Mouse (Mus musculus) hindbrain, embryonic 11.5 days (tissue): ENCODE measurements around the gene Tmc7. TPM values are rescaled to one million over a fixed set of nuclear protein-coding genes. Genes with fewer than 3 reads are reported as not detected.

Experiments used
- ATAC-seq: fragments of 200-750 bp; cut with Nextera tagmentation; 2 replicates; pipeline ENCODE4 v1.8.0; 2017; ENCODE audit warnings: mild to moderate bottlenecking, moderate TSS enrichment, moderate library complexity; ENCODE audit not compliant: low FRiP score
- DNase-seq: peaks from one replicate; pipeline ENCODE4 v3.0.0-alpha.2; 2015; ENCODE audit warnings: low spot score
- H3K27ac ChIP-seq: fragments of 300-500 bp; sonication (generic); 2 replicates; pipeline ENCODE4 v1.5.1; 2014; ENCODE audit warnings: mild to moderate bottlenecking, low read depth, low read length
- H3K27me3 ChIP-seq: fragments of 300-500 bp; sonication (generic); 2 replicates; pipeline ENCODE4 v1.6.1; 2014; ENCODE audit warnings: mild to moderate bottlenecking, low read length, moderate library complexity, mixed read lengths; ENCODE audit not compliant: control insufficient read depth, insufficient read depth
- H3K36me3 ChIP-seq: fragments of 300-500 bp; sonication (generic); 2 replicates; pipeline ENCODE4 v1.6.1; 2014; ENCODE audit warnings: mild to moderate bottlenecking, low read length, moderate library complexity, mixed read lengths; ENCODE audit not compliant: control insufficient read depth, insufficient read depth
- H3K4me1 ChIP-seq: fragments of 300-500 bp; sonication (generic); replicated peaks from 2 replicates; pipeline ENCODE4 v1.6.1; 2014; ENCODE audit warnings: low read length, mixed read lengths; ENCODE audit not compliant: control insufficient read depth, insufficient read depth
- H3K4me2 ChIP-seq: fragments of 300-500 bp; sonication (generic); replicated peaks from 2 replicates; pipeline ENCODE4 v1.6.1; 2014; ENCODE audit warnings: mild to moderate bottlenecking, low read depth, low read length
- H3K4me3 ChIP-seq: fragments of 300-500 bp; sonication (generic); 2 replicates; pipeline ENCODE4 v1.5.1; 2014; ENCODE audit warnings: low read depth, low read length
- H3K9ac ChIP-seq: fragments of 300-500 bp; sonication (generic); 2 replicates; pipeline ENCODE4 v1.6.1; 2014; ENCODE audit warnings: low read depth, low read length
- H3K9me3 ChIP-seq: fragments of 300-500 bp; sonication (generic); 2 replicates; pipeline ENCODE4 v1.6.1; 2016; ENCODE audit warnings: low read length; ENCODE audit not compliant: control insufficient read depth
- WGBS: fragments of 180-500 bp; shearing (Covaris S2); extraction: QIAGEN DNeasy Blood & Tissue Kit; methylation state at CpG from one replicate; pipeline ENCODE4 v1.1.7; 2014; 5-methylcytosine and 5-hydroxymethylcytosine counted together
- polyA plus RNA-seq: library from polyadenylated mRNA; unstranded; fragments of >200 nt; fragmentation: Nextera tagmentation; extraction: Ambion mirVana; gene quantifications from 2 replicates; pipeline ENCODE4 v1.2.1, GENCODE M21; 2014

Gene Tmc7
- polyA plus RNA-seq, 1 experiment from 2014 or later, result 9.8 TPM

- Histone ChIP-seq H3K4me1 (no peaks in the 10 kb centered on the region), H3K27ac (no peak overlapping the region), H3K4me3 (no peak overlapping the region), H3K36me3 (no peaks in the 10 kb centered on the region; the same call in 1 of the 2 replicates), H3K9me3 (no peaks in the 10 kb centered on the region), H3K27me3 (no peaks in the 10 kb centered on the region), H3K4me2 (no peak overlapping the region), H3K9ac (no peak overlapping the region)
- whole genome bisulfite sequencing, result 75% methylated on average over 3 of the region's 3 CpGs
- DNase-seq (no peak), ATAC-seq (no peak)
Observed at GRCm38 (mm10) chr7:118534326-118534725, 50.2 kb downstream of the Tmc7 start.

DNA sequence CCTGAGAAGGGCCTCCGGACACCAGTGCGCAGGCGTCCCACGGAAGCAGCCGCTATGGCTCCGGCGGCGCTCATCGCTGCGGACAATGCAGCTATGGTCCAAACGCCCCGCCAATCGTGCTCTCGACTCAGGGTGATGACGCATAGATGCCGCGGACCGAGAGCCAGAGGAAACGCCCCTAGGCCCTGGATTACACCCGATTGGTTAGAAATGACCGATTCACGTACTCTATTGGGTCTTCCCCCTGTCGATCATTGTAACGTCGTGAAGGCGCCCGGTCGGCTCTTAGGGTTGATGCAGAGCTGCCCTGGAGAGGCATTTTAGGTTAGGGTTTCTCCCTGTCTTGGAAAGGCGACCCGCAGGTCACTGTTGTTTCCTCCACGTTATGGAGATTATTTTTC lies 51.4 kb downstream of the Tmc7 start, which contains the start of gene Coq7:
Gene Coq7, minus strand, starts transcription at position 179 of the 401 bp plus-strand sequence.
- peak within 1 kb of the TSS; percentile 64 for H3K4me3 ChIP-seq
- peak within 1 kb of the TSS; percentile 97 for H3K27ac ChIP-seq
- ATAC-seq (peak; percentile 100), DNase-seq (peak; percentile 99)
- H3K9ac ChIP-seq, result peak within 1 kb of the TSS; percentile 78
- no peaks in the 10 kb centered on the region; the same call in 1 of the 2 replicates for H3K36me3 ChIP-seq
- no peaks in the 10 kb centered on the region for H3K9me3 ChIP-seq
- peak within 1 kb of the TSS; percentile 58 for H3K4me2 ChIP-seq
- H3K27me3 ChIP-seq, result no peaks in the 10 kb centered on the region
- under 1% methylated on average over 31 of the region's 31 CpGs for WGBS
- no peaks in the 10 kb centered on the region for H3K4me1 ChIP-seq

DNA sequence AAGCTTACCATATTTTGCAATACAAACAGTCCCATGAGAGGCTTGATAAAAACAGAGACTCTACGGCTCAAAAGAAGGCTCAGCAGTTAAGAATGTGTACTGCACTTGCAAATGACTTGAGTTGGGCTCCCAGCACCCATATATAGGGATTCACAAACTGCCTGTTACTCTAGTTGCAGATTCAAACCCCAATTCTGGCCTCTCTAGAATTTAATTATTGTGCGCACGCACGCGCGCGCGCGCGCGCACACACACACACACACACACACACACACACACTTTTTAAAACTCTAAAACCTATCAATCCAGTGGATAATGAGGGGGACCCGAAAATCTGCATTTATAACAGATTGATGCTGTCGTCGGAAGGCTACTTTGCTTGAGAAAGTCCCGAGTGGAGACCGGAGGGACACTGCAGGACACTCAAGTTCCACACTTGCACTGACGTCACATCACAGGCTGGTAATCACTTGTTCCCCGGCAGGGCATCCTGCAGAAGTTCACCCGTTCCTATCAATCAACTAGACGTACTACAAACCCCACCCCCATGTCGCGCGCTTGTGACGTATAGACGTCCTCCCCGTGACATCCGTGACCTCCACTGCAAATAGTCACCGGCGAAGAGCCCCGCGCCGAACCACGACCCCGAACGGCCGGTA lies 51.9 kb downstream of the Tmc7 start:
- WGBS, result 1% methylated on average over 36 of the region's 36 CpGs

GRCm38 (mm10) chr7:118526967-118527366 lies 57.6 kb downstream of the Tmc7 start:
- H3K4me3 ChIP-seq, result no peak overlapping the region
- no peak overlapping the region for H3K27ac ChIP-seq
- no peak overlapping the region for H3K4me2 ChIP-seq
- DNase-seq (no peak), ATAC-seq (no peak)
- 0 out of 2 replicates have a peak, but pooled peaks cover 4% of the 10 kb centered on the region for H3K36me3 ChIP-seq
- no peaks in the 10 kb centered on the region for H3K9me3 ChIP-seq
- H3K9ac ChIP-seq, result no peak overlapping the region
- 84% methylated on average over 4 of the region's 4 CpGs for WGBS
- H3K4me1 ChIP-seq, result no peaks in the 10 kb centered on the region
- no peaks in the 10 kb centered on the region for H3K27me3 ChIP-seq

More for the DNA sequence above, 51.9 kb downstream of the Tmc7 start:
- ATAC-seq, result peak; percentile 97
- Histone ChIP-seq H3K4me2 (peak overlapping the region; percentile 58), H3K36me3 (no peaks in the 10 kb centered on the region; the same call in 1 of the 2 replicates), H3K9me3 (no peaks in the 10 kb centered on the region), H3K4me1 (no peaks in the 10 kb centered on the region), H3K27me3 (no peaks in the 10 kb centered on the region), H3K27ac (peak overlapping the region; percentile 97), H3K4me3 (peak overlapping the region; percentile 64), H3K9ac (peak overlapping the region; percentile 78)
- peak; percentile 96 for DNase-seq

DNA sequence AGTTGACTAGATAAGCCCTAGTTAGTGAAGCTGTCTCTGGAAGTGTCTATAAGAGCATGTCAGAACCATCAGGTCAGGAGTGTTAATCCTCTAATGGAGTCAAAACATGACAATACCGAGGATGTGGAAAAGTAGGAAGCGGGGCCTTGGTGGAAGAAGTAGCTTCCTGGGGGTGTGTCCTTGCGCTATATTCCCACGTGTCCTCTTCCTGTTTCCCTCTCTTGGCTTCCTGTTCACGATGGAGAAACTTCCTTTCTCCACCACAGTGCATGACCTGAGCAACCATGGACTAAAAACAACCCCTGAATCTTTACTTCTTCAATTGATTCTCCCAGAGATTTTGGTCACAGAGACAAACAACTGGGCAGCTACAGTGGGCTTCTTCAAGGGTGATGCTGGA lies 62.5 kb downstream of the Tmc7 start:
- ATAC-seq (no peak), DNase-seq (no peak)
- Histone ChIP-seq H3K27ac (no peak overlapping the region), H3K4me3 (no peak overlapping the region), H3K9me3 (no peaks in the 10 kb centered on the region), H3K4me2 (no peak overlapping the region), H3K9ac (no peak overlapping the region), H3K36me3 (0 out of 2 replicates have a peak, but pooled peaks cover 4% of the 10 kb centered on the region), H3K27me3 (no peaks in the 10 kb centered on the region), H3K4me1 (no peaks in the 10 kb centered on the region)
- WGBS, result 89% methylated on average over 5 of the region's 5 CpGs

DNA sequence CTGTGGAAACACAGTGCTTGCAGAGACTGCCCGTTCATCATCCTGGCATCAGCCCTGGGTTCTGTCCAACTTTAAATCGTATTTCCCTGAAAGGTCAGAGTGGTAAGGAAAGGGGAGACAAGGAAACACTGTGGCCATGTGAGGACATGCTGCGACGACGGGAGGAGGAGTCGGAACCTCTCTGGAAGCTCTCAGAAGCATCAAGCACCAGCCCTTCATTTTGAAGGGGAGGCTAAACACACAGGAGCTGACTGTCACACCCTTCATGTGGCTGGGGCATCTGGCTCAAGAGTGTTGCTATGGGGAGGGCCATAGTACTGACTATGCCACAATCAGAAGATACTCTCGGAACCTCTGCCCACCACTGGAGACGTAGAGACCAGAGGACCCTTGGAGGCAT lies 64.9 kb downstream of the Tmc7 start:
- no peak overlapping the region for H3K9ac ChIP-seq
- H3K9me3 ChIP-seq, result no peaks in the 10 kb centered on the region
- H3K4me3 ChIP-seq, result no peak overlapping the region
- no peaks in the 10 kb centered on the region for H3K4me1 ChIP-seq
- H3K27ac ChIP-seq, result no peak overlapping the region
- no peaks in the 10 kb centered on the region for H3K27me3 ChIP-seq
- H3K36me3 ChIP-seq, result no peaks in the 10 kb centered on the region
- WGBS, result 85% methylated on average over 8 of the region's 8 CpGs
- ATAC-seq, result no peak
- no peak for DNase-seq
- no peak overlapping the region for H3K4me2 ChIP-seq

DNA sequence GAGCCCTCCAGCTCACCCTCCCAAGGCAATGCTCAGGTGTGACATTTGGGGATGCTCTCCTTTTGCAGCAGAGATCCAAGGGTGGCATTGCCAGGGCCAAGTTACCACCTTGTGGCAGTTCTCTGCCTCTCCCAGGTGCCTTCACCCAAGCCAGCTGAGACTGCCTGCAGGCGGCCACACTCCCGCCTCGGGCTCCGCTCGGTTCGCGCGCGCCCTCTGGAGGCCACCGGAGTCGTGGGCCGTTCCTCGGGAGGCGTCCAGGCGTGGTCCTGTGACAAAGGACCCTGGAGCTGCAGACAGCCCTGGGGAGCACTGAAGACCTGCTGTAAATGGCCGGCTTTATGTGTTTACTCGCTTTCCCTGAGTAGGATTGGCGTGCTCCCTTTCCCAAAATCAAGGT lies 65.8 kb downstream of the Tmc7 start:
- H3K27me3 ChIP-seq, result no peaks in the 10 kb centered on the region
- WGBS, result under 1% methylated on average over 18 of the region's 18 CpGs
- no peak overlapping the region for H3K9ac ChIP-seq
- ATAC-seq, result peak; percentile 83
- peak; percentile 87 for DNase-seq
- H3K36me3 ChIP-seq, result no peaks in the 10 kb centered on the region
- H3K4me1 ChIP-seq, result no peaks in the 10 kb centered on the region
- no peaks in the 10 kb centered on the region for H3K9me3 ChIP-seq
- no peak overlapping the region for H3K27ac ChIP-seq
- H3K4me3 ChIP-seq, result no peak overlapping the region
- H3K4me2 ChIP-seq, result no peak overlapping the region

DNA sequence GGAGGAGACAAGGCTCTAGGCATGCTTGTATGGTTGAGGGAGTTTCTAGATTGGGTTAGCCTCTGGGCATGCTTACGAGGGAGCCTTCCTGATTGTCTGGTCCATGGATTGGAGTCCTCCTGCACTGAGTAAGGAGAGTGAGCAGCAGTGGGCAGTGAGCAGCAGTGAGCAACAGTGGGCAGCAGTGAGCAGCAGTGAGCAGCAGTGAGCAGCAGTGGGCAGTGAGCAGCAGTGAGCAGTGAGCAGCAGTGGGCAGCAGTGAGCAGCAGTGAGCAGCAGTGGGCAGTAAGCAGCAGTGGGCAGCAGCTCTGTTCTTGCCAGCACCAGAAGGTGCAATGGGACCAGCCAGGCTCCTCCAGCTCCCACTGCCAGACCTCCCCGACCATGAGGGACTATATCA lies 66.7 kb downstream of the Tmc7 start:
- no peak overlapping the region for H3K4me2 ChIP-seq
- no peaks in the 10 kb centered on the region for H3K9me3 ChIP-seq
- DNase-seq (peak; percentile 25), ATAC-seq (peak; percentile 18; the same call in 1 of the 2 replicates)
- no peaks in the 10 kb centered on the region for H3K27me3 ChIP-seq
- no peak overlapping the region for H3K9ac ChIP-seq
- no peak overlapping the region for H3K27ac ChIP-seq
- 74% methylated on average over 2 of the region's 2 CpGs for WGBS
- H3K4me1 ChIP-seq, result no peaks in the 10 kb centered on the region
- no peaks in the 10 kb centered on the region for H3K36me3 ChIP-seq
- no peak overlapping the region for H3K4me3 ChIP-seq

- no peak overlapping the region for H3K9ac ChIP-seq
- ATAC-seq (no peak), DNase-seq (no peak)
- no peaks in the 10 kb centered on the region for H3K27me3 ChIP-seq
- no peak overlapping the region for H3K27ac ChIP-seq
- H3K9me3 ChIP-seq, result no peaks in the 10 kb centered on the region
- no peaks in the 10 kb centered on the region for H3K36me3 ChIP-seq
- 83% methylated on average over 7 of the region's 7 CpGs for WGBS
- no peaks in the 10 kb centered on the region for H3K4me1 ChIP-seq
- no peak overlapping the region for H3K4me2 ChIP-seq
- H3K4me3 ChIP-seq, result no peak overlapping the region
Observed at GRCm38 (mm10) chr7:118508556-118508955, 76.0 kb downstream of the Tmc7 start.
